Mouse (Mus musculus) stomach, embryonic 14.5 days (tissue): ENCODE data around the gene Sost. TPM values are rescaled to one million over a fixed set of nuclear protein-coding genes. Genes with fewer than 3 reads are reported as not detected.

Source experiments
- ATAC-seq: fragments of 200-750 bp; cut with Nextera tagmentation; 2 replicates; pipeline ENCODE4 v1.8.0; 2017; ENCODE audit warnings: low read depth, moderate TSS enrichment; ENCODE audit not compliant: insufficient number of reproducible peaks, insufficient read depth, low FRiP score
- H3K27ac ChIP-seq: fragments of 300-500 bp; sonication (generic); 2 replicates; pipeline ENCODE4 v1.5.1; 2014; ENCODE audit warnings: mild to moderate bottlenecking, low read length, moderate library complexity, mixed read lengths
- H3K27me3 ChIP-seq: fragments of 300-500 bp; sonication (generic); 2 replicates; pipeline ENCODE4 v1.6.1; 2014; ENCODE audit warnings: low read length, control low read depth, mixed read lengths; ENCODE audit not compliant: control insufficient read depth, insufficient read depth
- H3K36me3 ChIP-seq: fragments of 300-500 bp; sonication (generic); 2 replicates; pipeline ENCODE4 v1.6.1; 2014; ENCODE audit warnings: mild to moderate bottlenecking, control low read depth, low read length, moderate library complexity, mixed read lengths; ENCODE audit not compliant: control insufficient read depth, insufficient read depth
- H3K4me1 ChIP-seq: fragments of 300-500 bp; sonication (generic); 2 replicates; pipeline ENCODE4 v1.6.1; 2014; ENCODE audit warnings: low read length, control low read depth, mixed read lengths; ENCODE audit not compliant: control insufficient read depth, insufficient read depth
- H3K4me2 ChIP-seq: fragments of 300-500 bp; sonication (generic); replicated peaks from 2 replicates; pipeline ENCODE4 v1.6.1; 2014; ENCODE audit warnings: low read depth, low read length, control low read depth
- H3K4me3 ChIP-seq: fragments of 300-500 bp; sonication (generic); 2 replicates; pipeline ENCODE4 v1.5.1; 2014; ENCODE audit warnings: low read depth, low read length, control low read depth
- H3K9ac ChIP-seq: fragments of 300-500 bp; sonication (generic); replicated peaks from 2 replicates; pipeline ENCODE4 v1.6.1; 2014; ENCODE audit warnings: low read depth, mild to moderate bottlenecking, control low read depth, low read length, moderate library complexity, mixed read lengths
- H3K9me3 ChIP-seq: fragments of 300-500 bp; sonication (generic); 2 replicates; pipeline ENCODE4 v1.6.1; 2016; ENCODE audit warnings: low read depth, low read length, control low read depth; ENCODE audit not compliant: control insufficient read depth
- WGBS: fragments of 180-500 bp; shearing (Covaris S2); extraction: QIAGEN DNeasy Blood & Tissue Kit; methylation state at CpG from one replicate; pipeline ENCODE4 v1.1.7; 2014; 5-methylcytosine and 5-hydroxymethylcytosine counted together
- polyA plus RNA-seq: library from polyadenylated mRNA; unstranded; fragments of >200 nt; fragmentation: Nextera tagmentation; extraction: Ambion mirVana; gene quantifications from 2 replicates; pipeline ENCODE4 v1.2.1, GENCODE M21; 2014

Sost gene
- polyA plus RNA-seq, 1 experiment from 2014 or later: not detected

GRCm38 (mm10) chr11:101969835-101970234 is 3.0 kb upstream of the Sost start:
- no peak overlapping the region for H3K4me3 ChIP-seq
- WGBS: 79% methylated on average over 13 of the region's 13 CpGs

GRCm38 (mm10) chr11:101968791-101969190 is 2.0 kb upstream of the Sost start:
- Histone ChIP-seq H3K4me2 (no peak overlapping the region), H3K4me1 (peaks cover 5% of the 10 kb centered on the region; the same call in 1 of the 2 replicates), H3K4me3 (no peak overlapping the region), H3K9ac (no peak overlapping the region), H3K27ac (no peak overlapping the region), H3K9me3 (no peaks in the 10 kb centered on the region), H3K36me3 (no peaks in the 10 kb centered on the region; the same call in 1 of the 2 replicates), H3K27me3 (peaks cover 22% of the 10 kb centered on the region)
- WGBS: under 1% methylated on average over 5 of the region's 5 CpGs
- peak; percentile 57 for ATAC-seq

More at GRCm38 (mm10) chr11:101969835-101970234, 3.0 kb upstream of the Sost start:
- no peaks in the 10 kb centered on the region for H3K9me3 ChIP-seq
- H3K4me1 ChIP-seq: peaks cover 5% of the 10 kb centered on the region; the same call in 1 of the 2 replicates
- no peak overlapping the region for H3K4me2 ChIP-seq
- ATAC-seq: no peak
- H3K27me3 ChIP-seq: 0 out of 2 replicates have a peak, but pooled peaks cover 15% of the 10 kb centered on the region
- no peaks in the 10 kb centered on the region; the same call in 1 of the 2 replicates for H3K36me3 ChIP-seq
- no peak overlapping the region for H3K27ac ChIP-seq
- no peak overlapping the region for H3K9ac ChIP-seq

- Histone ChIP-seq H3K27ac (no peak overlapping the region), H3K36me3 (no peaks in the 10 kb centered on the region; the same call in 1 of the 2 replicates), H3K27me3 (peaks cover 27% of the 10 kb centered on the region), H3K4me1 (peaks cover 8% of the 10 kb centered on the region; the same call in 1 of the 2 replicates), H3K9me3 (no peaks in the 10 kb centered on the region), H3K9ac (no peak overlapping the region), H3K4me2 (no peak overlapping the region), H3K4me3 (no peak overlapping the region)
- no peak for ATAC-seq
- WGBS: 12% methylated on average over 7 of the region's 7 CpGs
Observed at GRCm38 (mm10) chr11:101968311-101968710, 1.5 kb upstream of the Sost start.

- Histone ChIP-seq H3K4me2 (no peak overlapping the region), H3K36me3 (no peaks in the 10 kb centered on the region), H3K4me1 (peaks cover 9% of the 10 kb centered on the region; the same call in 1 of the 2 replicates), H3K9me3 (no peaks in the 10 kb centered on the region), H3K27ac (no peak overlapping the region), H3K27me3 (peaks cover 49% of the 10 kb centered on the region), H3K9ac (no peak overlapping the region), H3K4me3 (no peak overlapping the region)
- no peak for ATAC-seq
- 2% methylated on average over 2 of the region's 2 CpGs for WGBS
Observed at GRCm38 (mm10) chr11:101965553-101965952, 1.3 kb downstream of the Sost start.

GRCm38 (mm10) chr11:101964647-101965046 is 2.2 kb downstream of the Sost start:
- Histone ChIP-seq H3K4me1 (peaks cover 9% of the 10 kb centered on the region; the same call in 1 of the 2 replicates), H3K36me3 (no peaks in the 10 kb centered on the region), H3K4me2 (no peak overlapping the region), H3K27me3 (peaks cover 49% of the 10 kb centered on the region), H3K27ac (no peak overlapping the region), H3K9me3 (no peaks in the 10 kb centered on the region), H3K4me3 (no peak overlapping the region), H3K9ac (no peak overlapping the region)
- 7% methylated on average over 8 of the region's 8 CpGs for WGBS
- ATAC-seq: no peak

- Histone ChIP-seq H3K27ac (no peak overlapping the region), H3K27me3 (peaks cover 49% of the 10 kb centered on the region), H3K4me1 (peaks cover 8% of the 10 kb centered on the region; the same call in 1 of the 2 replicates), H3K4me2 (peak overlapping the region; percentile 92), H3K4me3 (peak overlapping the region; percentile 44), H3K9me3 (no peaks in the 10 kb centered on the region), H3K36me3 (no peaks in the 10 kb centered on the region), H3K9ac (peak overlapping the region; percentile 33; the same call in 1 of the 2 replicates)
- under 1% methylated on average over 75 of the region's 78 CpGs for WGBS
- ATAC-seq: no peak
Observed at GRCm38 (mm10) chr11:101963473-101964291, 3.1 kb downstream of the Sost start.

GRCm38 (mm10) chr11:101963043-101963442 is 3.8 kb downstream of the Sost start:
- H3K4me1 ChIP-seq: peaks cover 4% of the 10 kb centered on the region; the same call in 1 of the 2 replicates
- H3K9ac ChIP-seq: no peak overlapping the region
- H3K4me3 ChIP-seq: peak overlapping the region; percentile 44; the same call in 1 of the 2 replicates
- peak overlapping the region; percentile 92; the same call in 1 of the 2 replicates for H3K4me2 ChIP-seq
- ATAC-seq: no peak
- H3K27me3 ChIP-seq: peaks cover 49% of the 10 kb centered on the region
- H3K9me3 ChIP-seq: no peaks in the 10 kb centered on the region
- H3K27ac ChIP-seq: no peak overlapping the region
- H3K36me3 ChIP-seq: no peaks in the 10 kb centered on the region
- 4% methylated on average over 11 of the region's 11 CpGs for WGBS

GRCm38 (mm10) chr11:101957476-101957875 is 9.3 kb downstream of the Sost start:
- Histone ChIP-seq H3K9ac (no peak overlapping the region), H3K27me3 (peaks cover 16% of the 10 kb centered on the region), H3K4me1 (peaks cover 14% of the 10 kb centered on the region), H3K4me2 (no peak overlapping the region), H3K27ac (no peak overlapping the region), H3K4me3 (no peak overlapping the region), H3K36me3 (no peaks in the 10 kb centered on the region), H3K9me3 (no peaks in the 10 kb centered on the region)
- no peak for ATAC-seq
- WGBS: 62% methylated on average over 5 of the region's 5 CpGs
